Mouse (Mus musculus) testis, adult 2 months (tissue): ENCODE measurements around the gene Snx33.

Source experiments
- CTCF ChIP-seq: fragments of 200-500 bp; IDR thresholded peaks from 2 replicates; pipeline ENCODE4 v1.5.1; 2012; ENCODE audit warnings: low read depth, mild to moderate bottlenecking, inconsistent platforms, low read length, moderate library complexity; ENCODE audit not compliant: control insufficient read depth, insufficient read depth, insufficient replicate concordance
- POLR2A ChIP-seq: fragments of 200-500 bp; IDR thresholded peaks from 2 replicates; pipeline ENCODE4 v1.6.1; 2012; ENCODE audit warnings: low read depth, mild to moderate bottlenecking, inconsistent platforms, low read length, moderate library complexity; ENCODE audit not compliant: control insufficient read depth

DNA sequence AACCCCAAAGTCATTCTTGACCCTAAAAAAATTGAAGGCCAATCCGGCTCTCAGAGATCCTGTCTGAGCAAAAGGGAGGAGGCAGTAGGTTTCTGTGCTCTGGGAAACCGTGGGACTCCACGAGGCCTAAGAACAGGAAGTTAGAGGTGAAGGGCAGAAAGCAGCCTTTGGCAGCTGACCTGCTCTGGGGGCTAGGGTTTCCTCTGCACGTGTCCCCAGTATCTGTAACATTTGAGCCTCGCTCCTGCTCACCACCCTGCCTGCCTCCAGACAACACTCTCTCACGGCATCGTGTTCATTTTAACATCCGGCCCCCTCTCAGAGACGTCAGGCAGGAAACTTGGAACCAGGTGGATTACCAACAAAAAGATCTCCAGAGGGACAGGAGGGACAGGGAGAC, 27.6 kb downstream of the Snx33 start:
- no peak for TF ChIP-seq CTCF
- no peak for TF ChIP-seq POLR2A
